Mouse (Mus musculus): Measurements from ENCODE around the gene Stk32b. TPM values are rescaled to one million over a fixed set of nuclear protein-coding genes. Genes with fewer than 3 reads are reported as not detected.

Gene Stk32b
- total RNA-seq, 1 experiment from 2014 or later, result 0.36 TPM

GRCm38 (mm10) chr5:37512479-37512878 is 204.5 kb downstream of the Stk32b start:
- no peak for DNase-seq

- no peak for DNase-seq
These were observed 210.0 kb downstream of the Stk32b start for GRCm38 (mm10) chr5:37506880-37507519.

GRCm38 (mm10) chr5:37494984-37495476 is 221.9 kb downstream of the Stk32b start:
- DNase-seq, result no peak

- DNase-seq, result no peak
These were observed 244.9 kb downstream of the Stk32b start for GRCm38 (mm10) chr5:37472025-37472608.

GRCm38 (mm10) chr5:37471584-37471983 is 245.4 kb downstream of the Stk32b start:
- DNase-seq, result no peak

- no peak for DNase-seq
These were observed 247.9 kb downstream of the Stk32b start for GRCm38 (mm10) chr5:37469031-37469430.

GRCm38 (mm10) chr5:37467646-37468045 is 249.3 kb downstream of the Stk32b start:
- no peak for DNase-seq

GRCm38 (mm10) chr5:37465461-37465860 is 251.5 kb downstream of the Stk32b start:
- no peak for DNase-seq

- DNase-seq, result no peak
These were observed 258.7 kb downstream of the Stk32b start for GRCm38 (mm10) chr5:37458236-37458635.

GRCm38 (mm10) chr5:37457831-37458230 is 259.1 kb downstream of the Stk32b start:
- no peak for DNase-seq

GRCm38 (mm10) chr5:37457191-37457590 is 259.8 kb downstream of the Stk32b start:
- DNase-seq, result no peak

- no peak for DNase-seq
These were observed 260.4 kb downstream of the Stk32b start for GRCm38 (mm10) chr5:37456590-37456989.

- no peak for DNase-seq
These were observed 269.4 kb downstream of the Stk32b start for GRCm38 (mm10) chr5:37447546-37447945.

- DNase-seq, result no peak
These were observed 274.2 kb downstream of the Stk32b start for GRCm38 (mm10) chr5:37442767-37443166.

- no peak for DNase-seq
These were observed 281.6 kb downstream of the Stk32b start for GRCm38 (mm10) chr5:37435417-37435816.

GRCm38 (mm10) chr5:37427210-37427609 is 289.8 kb downstream of the Stk32b start:
- DNase-seq, result no peak

- DNase-seq, result no peak
These were observed 297.9 kb downstream of the Stk32b start for GRCm38 (mm10) chr5:37419028-37419427.

Other genes with a start within 250 kb of the Stk32b start
- gene Cytl1, start 18.3 kb upstream of the Stk32b start, total RNA-seq (2021), result 1.00 and 1.2 TPM in 2 replicates
- gene Msx1, start 107.4 kb upstream of the Stk32b start, total RNA-seq (2021), result 1.1 and 1.3 TPM in 2 replicates

Data from adrenal gland, postnatal 25 days (tissue).